Mouse (Mus musculus): ENCODE data around the gene Lmf2. TPM values are rescaled to one million over a fixed set of nuclear protein-coding genes. Genes with fewer than 3 reads are reported as not detected.

Gene Lmf2
- polyA plus RNA-seq, 2 experiments = 12.3 to 17.2 TPM

- peak in 1 of 3 experiments; percentile 29 for DNase-seq (ENCODE audit: low read depth in 3 of 3, low spot score in 3 of 3)
- peaks cover 31% of the 10 kb centered on the region for H3K27me3 ChIP-seq (ENCODE audit: control insufficient read depth, insufficient read depth, low read length)
- no peak overlapping the region for H3K27ac ChIP-seq
- TF ChIP-seq EP300 (IDR thresholded peaks at IDR 0.05; ENCODE audit: low read depth) = no peak
- TF ChIP-seq CTCF (IDR thresholded peaks at IDR 0.05; ENCODE audit: low read depth) = no peak
- peaks cover 0 to 2% of the 10 kb centered on the region in 2 experiments; a peak in 1 of 4 replicates for H3K4me1 ChIP-seq (replicated peaks; ENCODE audit: control insufficient read depth in 2 of 2, insufficient read depth in 2 of 2, low read length in 1 of 2)
- H3K4me2 ChIP-seq (ENCODE audit: low read depth) = peak overlapping the region; percentile 71
- H3K36me3 ChIP-seq (replicated peaks; ENCODE audit: control insufficient read depth, insufficient read depth, low read depth) = no peaks in the 10 kb centered on the region
- no peaks in the 10 kb centered on the region for H3K9me3 ChIP-seq (ENCODE audit: control insufficient read depth, low read length)
- H3K4me3 ChIP-seq (ENCODE audit: insufficient read depth in 1 of 2, low read depth in 2 of 2, low read length in 2 of 2) = peak overlapping the region; percentile 23 to 45; a peak in 3 of 4 replicates
- WGBS (ENCODE audit: insufficient replicate concordance) = 5% methylated on average over 10 of the region's 10 CpGs
- peak; percentile 58; the same call in 1 of the 2 replicates for ATAC-seq (ENCODE audit: insufficient read depth)
- peak overlapping the region; percentile 24; the same call in 1 of the 2 replicates for H3K9ac ChIP-seq (replicated peaks)
These were observed 24.0 kb upstream of the Lmf2 start for GRCm38 (mm10) chr15:89379429-89379828.

- H3K27ac ChIP-seq = no peak within 1 kb of the TSS
- peak; percentile 20; the same call in 1 of the 2 replicates for ATAC-seq (ENCODE audit: insufficient read depth)
- no peaks in the 10 kb centered on the region for H3K9me3 ChIP-seq (ENCODE audit: control insufficient read depth, low read length)
- TF ChIP-seq CTCF (IDR thresholded peaks at IDR 0.05; ENCODE audit: low read depth) (no peak), EP300 (IDR thresholded peaks at IDR 0.05; ENCODE audit: low read depth) (no peak)
- peaks cover 31% of the 10 kb centered on the region for H3K27me3 ChIP-seq (ENCODE audit: control insufficient read depth, insufficient read depth, low read length)
- H3K4me2 ChIP-seq (ENCODE audit: low read depth) = peak within 1 kb of the TSS; percentile 71
- no peak for DNase-seq (ENCODE audit: low read depth in 3 of 3, low spot score in 3 of 3)
- peak within 1 kb of the TSS; percentile 24 for H3K9ac ChIP-seq (replicated peaks)
- H3K4me1 ChIP-seq (replicated peaks; ENCODE audit: control insufficient read depth in 2 of 2, insufficient read depth in 2 of 2, low read length in 1 of 2) = peaks cover 0 to 2% of the 10 kb centered on the region in 2 experiments; a peak in 1 of 4 replicates
- H3K36me3 ChIP-seq (replicated peaks; ENCODE audit: control insufficient read depth, insufficient read depth, low read depth) = no peaks in the 10 kb centered on the region
- peak within 1 kb of the TSS; percentile 23 to 45 for H3K4me3 ChIP-seq (ENCODE audit: insufficient read depth in 1 of 2, low read depth in 2 of 2, low read length in 2 of 2)
- WGBS (ENCODE audit: insufficient replicate concordance) = 1% methylated on average over 33 of the region's 33 CpGs
These were observed 23.5 kb upstream of the Lmf2 start, which contains the start of gene Odf3b for GRCm38 (mm10) chr15:89378831-89379401. Gene Odf3b, minus strand, starts transcription at chr15:89379282.

GRCm38 (mm10) chr15:89377938-89378828 lies 22.7 kb upstream of the Lmf2 start:
- Histone ChIP-seq H3K9ac (replicated peaks) (no peak overlapping the region; the same call in 1 of the 2 replicates), H3K27me3 (ENCODE audit: control insufficient read depth, insufficient read depth, low read length) (peaks cover 31% of the 10 kb centered on the region), H3K4me1 (replicated peaks; ENCODE audit: control insufficient read depth in 2 of 2, insufficient read depth in 2 of 2, low read length in 1 of 2) (peaks cover 0 to 2% of the 10 kb centered on the region in 2 experiments; a peak in 1 of 4 replicates), H3K27ac (no peak overlapping the region), H3K9me3 (ENCODE audit: control insufficient read depth, low read length) (no peaks in the 10 kb centered on the region), H3K4me2 (ENCODE audit: low read depth) (peak overlapping the region; percentile 71), H3K4me3 (ENCODE audit: insufficient read depth in 1 of 2, low read depth in 2 of 2, low read length in 2 of 2) (peak overlapping the region; percentile 23 to 45; a peak in 3 of 4 replicates), H3K36me3 (replicated peaks; ENCODE audit: control insufficient read depth, insufficient read depth, low read depth) (no peaks in the 10 kb centered on the region)
- DNase-seq (ENCODE audit: low read depth in 3 of 3, low spot score in 3 of 3) (no peak), ATAC-seq (ENCODE audit: insufficient read depth) (no peak)
- 19% methylated on average over 46 of the region's 46 CpGs for WGBS (ENCODE audit: insufficient replicate concordance)
- TF ChIP-seq CTCF (IDR thresholded peaks at IDR 0.05; ENCODE audit: low read depth) (no peak), EP300 (IDR thresholded peaks at IDR 0.05; ENCODE audit: low read depth) (no peak)

- DNase-seq (ENCODE audit: low read depth in 3 of 3, low spot score in 3 of 3) (no peak), ATAC-seq (ENCODE audit: insufficient read depth) (no peak)
- Histone ChIP-seq H3K9me3 (ENCODE audit: control insufficient read depth, low read length) (no peaks in the 10 kb centered on the region), H3K36me3 (replicated peaks; ENCODE audit: control insufficient read depth, insufficient read depth, low read depth) (peaks cover 2% of the 10 kb centered on the region), H3K27me3 (ENCODE audit: control insufficient read depth, insufficient read depth, low read length) (peaks cover 31% of the 10 kb centered on the region), H3K9ac (replicated peaks) (no peak overlapping the region), H3K27ac (no peak overlapping the region), H3K4me2 (ENCODE audit: low read depth) (no peak overlapping the region; the same call in 1 of the 2 replicates), H3K4me3 (ENCODE audit: insufficient read depth in 1 of 2, low read depth in 2 of 2, low read length in 2 of 2) (no peak overlapping the region), H3K4me1 (replicated peaks; ENCODE audit: control insufficient read depth in 2 of 2, insufficient read depth in 2 of 2, low read length in 1 of 2) (peaks cover 0 to 4% of the 10 kb centered on the region in 2 experiments; a peak in 1 of 4 replicates)
- WGBS (ENCODE audit: insufficient replicate concordance) = 11% methylated on average over 18 of the region's 18 CpGs
- TF ChIP-seq EP300 (IDR thresholded peaks at IDR 0.05; ENCODE audit: low read depth) (no peak), CTCF (IDR thresholded peaks at IDR 0.05; ENCODE audit: low read depth) (no peak)
These were observed 21.9 kb upstream of the Lmf2 start for GRCm38 (mm10) chr15:89377362-89377761.

Measured in liver, embryonic 14.5 days (tissue).